Mouse (Mus musculus): ENCODE measurements around the gene Krtap3-3. TPM values are rescaled to one million over a fixed set of nuclear protein-coding genes. Genes with fewer than 3 reads are reported as not detected.
"Not testable (repeated sequence)": the region's sequence is repeated elsewhere in the genome, so short reads cannot be mapped to it uniquely, and the experiment has no call there.

The Krtap3-3 gene
- 4.0 and 5.6 TPM in 2 replicates for polyA plus RNA-seq (2015; fragmentation: Nextera tagmentation; extraction: Ambion mirVana)

DNA sequence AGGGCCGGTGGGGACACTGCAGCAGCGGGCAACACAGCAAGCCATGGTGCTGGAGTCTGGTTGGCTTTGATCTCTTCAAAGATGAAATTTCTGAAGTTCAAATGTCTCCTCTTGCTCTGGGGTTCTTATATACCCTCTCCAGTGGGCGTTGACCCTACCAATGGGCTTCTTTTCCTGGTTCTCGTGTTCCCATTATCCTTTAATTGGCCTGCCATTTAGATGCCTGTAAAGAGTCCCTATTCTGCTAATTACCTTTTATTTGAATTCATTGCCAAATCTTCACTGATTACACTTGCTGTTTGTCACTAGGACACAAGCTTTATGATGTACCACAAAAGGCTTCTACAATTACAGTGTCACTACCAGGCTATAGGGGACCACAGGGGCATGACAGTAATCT lies at the start of gene Krtap3-3:
TSS of gene Krtap3-3 (minus strand) at position 101 of the 400 bp plus-strand sequence.
- Histone ChIP-seq H3K36me3 (no peaks in the 10 kb centered on the region), H3K27ac (no peak within 1 kb of the TSS), H3K9me3 (no peaks in the 10 kb centered on the region), H3K4me1 (no peaks in the 10 kb centered on the region), H3K4me2 (no peak within 1 kb of the TSS), H3K4me3 (no peak within 1 kb of the TSS), H3K9ac (no peak within 1 kb of the TSS), H3K27me3 (no peaks in the 10 kb centered on the region)
- 57% methylated on average over 4 of the region's 4 CpGs for WGBS
- no peak for ATAC-seq (ENCODE audit: insufficient number of reproducible peaks, low FRiP score, low TSS enrichment, low read depth)

GRCm38 (mm10) chr11:99597742-99598141 lies 47.1 kb upstream of the Krtap3-3 start, which contains the start of gene Krtap9-3:
Krtap9-3 (minus strand) TSS chr11:99598105.
- WGBS = 79% methylated on average over 6 of the region's 6 CpGs
- not testable (repeated sequence) for ATAC-seq (ENCODE audit: insufficient number of reproducible peaks, low FRiP score, low TSS enrichment, low read depth); H3K4me2 ChIP-seq; H3K4me1 ChIP-seq; H3K9ac ChIP-seq; H3K27ac ChIP-seq; H3K27me3 ChIP-seq; H3K36me3 ChIP-seq; H3K9me3 ChIP-seq; H3K4me3 ChIP-seq

GRCm38 (mm10) chr11:99590981-99591380 lies 40.3 kb upstream of the Krtap3-3 start, which contains the start of gene Krtap1-3:
Krtap1-3 (minus strand) TSS chr11:99591339.
- 75% methylated on average over 6 of the region's 6 CpGs for WGBS
- no peak within 1 kb of the TSS for H3K4me2 ChIP-seq
- H3K4me1 ChIP-seq = no peaks in the 10 kb centered on the region
- no peak within 1 kb of the TSS for H3K9ac ChIP-seq
- H3K4me3 ChIP-seq = no peak within 1 kb of the TSS
- no peaks in the 10 kb centered on the region for H3K9me3 ChIP-seq
- H3K36me3 ChIP-seq = no peaks in the 10 kb centered on the region
- H3K27ac ChIP-seq = no peak within 1 kb of the TSS
- no peak for ATAC-seq (ENCODE audit: insufficient number of reproducible peaks, low FRiP score, low TSS enrichment, low read depth)
- no peaks in the 10 kb centered on the region for H3K27me3 ChIP-seq

DNA sequence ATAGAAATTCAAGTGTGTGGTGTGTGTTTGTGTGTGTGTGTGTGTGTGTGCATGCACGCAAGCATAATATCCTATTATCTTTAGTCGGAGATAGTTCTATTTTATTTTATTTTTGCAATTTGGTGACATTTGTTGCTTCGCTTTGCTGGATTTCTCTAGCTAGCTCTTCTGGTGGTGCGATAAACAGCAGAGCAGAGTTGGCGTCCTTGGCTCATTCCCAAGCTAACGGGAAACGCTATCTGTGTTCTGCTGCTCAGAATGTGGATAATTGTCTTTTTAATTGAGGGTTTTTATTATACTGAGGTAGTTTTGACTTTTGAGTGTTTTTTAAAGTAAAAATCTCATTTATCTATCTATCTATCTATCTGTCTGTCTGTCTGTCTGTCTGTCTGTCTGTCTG lies 34.4 kb upstream of the Krtap3-3 start:
- ATAC-seq (ENCODE audit: insufficient number of reproducible peaks, low FRiP score, low TSS enrichment, low read depth) = no peak
- Histone ChIP-seq H3K4me3 (no peak overlapping the region), H3K4me1 (no peaks in the 10 kb centered on the region), H3K9ac (no peak overlapping the region), H3K27ac (no peak overlapping the region), H3K9me3 (no peaks in the 10 kb centered on the region), H3K27me3 (no peaks in the 10 kb centered on the region), H3K36me3 (no peaks in the 10 kb centered on the region), H3K4me2 (no peak overlapping the region)
- 89% methylated on average over 7 of the region's 7 CpGs for WGBS

GRCm38 (mm10) chr11:99583245-99583704 lies 32.6 kb upstream of the Krtap3-3 start, which contains the start of gene Krtap1-4:
Krtap1-4 (minus strand) TSS chr11:99583654.
- Histone ChIP-seq H3K4me3 (no peak within 1 kb of the TSS), H3K9ac (no peak within 1 kb of the TSS), H3K4me1 (no peaks in the 10 kb centered on the region), H3K9me3 (no peaks in the 10 kb centered on the region), H3K27me3 (no peaks in the 10 kb centered on the region), H3K4me2 (no peak within 1 kb of the TSS), H3K36me3 (no peaks in the 10 kb centered on the region), H3K27ac (no peak within 1 kb of the TSS)
- WGBS = 65% methylated on average over 5 of the region's 5 CpGs
- no peak for ATAC-seq (ENCODE audit: insufficient number of reproducible peaks, low FRiP score, low TSS enrichment, low read depth)

GRCm38 (mm10) chr11:99581564-99581963 lies 30.9 kb upstream of the Krtap3-3 start:
- Histone ChIP-seq H3K9me3 (no peaks in the 10 kb centered on the region), H3K36me3 (no peaks in the 10 kb centered on the region), H3K4me1 (no peaks in the 10 kb centered on the region), H3K4me3 (no peak overlapping the region), H3K4me2 (no peak overlapping the region), H3K27ac (no peak overlapping the region), H3K27me3 (no peaks in the 10 kb centered on the region), H3K9ac (no peak overlapping the region)
- no peak for ATAC-seq (ENCODE audit: insufficient number of reproducible peaks, low FRiP score, low TSS enrichment, low read depth)
- 79% methylated on average over 6 of the region's 6 CpGs for WGBS

DNA sequence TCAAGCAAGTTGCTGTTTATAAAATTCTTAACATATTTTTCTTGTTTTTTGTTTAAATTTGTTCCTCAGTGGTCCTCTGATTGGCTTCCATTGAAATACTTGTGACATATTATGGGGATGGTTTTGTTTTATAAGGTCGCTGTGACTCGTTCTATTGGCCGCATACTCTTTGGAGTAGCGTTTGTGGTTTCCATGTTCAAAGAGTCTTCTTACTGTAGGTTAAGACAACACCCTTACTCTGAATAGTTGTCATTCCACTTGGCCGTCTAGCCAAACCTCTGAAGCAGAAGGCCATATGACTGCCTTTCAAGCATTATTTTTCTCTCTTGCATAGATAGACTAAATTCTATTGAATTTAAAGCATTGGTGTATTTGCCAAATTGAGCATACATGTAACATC lies 30.4 kb upstream of the Krtap3-3 start:
- Histone ChIP-seq H3K27me3 (no peaks in the 10 kb centered on the region), H3K27ac (no peak overlapping the region), H3K9ac (no peak overlapping the region), H3K4me1 (no peaks in the 10 kb centered on the region), H3K4me3 (no peak overlapping the region), H3K9me3 (no peaks in the 10 kb centered on the region), H3K36me3 (no peaks in the 10 kb centered on the region), H3K4me2 (no peak overlapping the region)
- WGBS = 78% methylated on average over 5 of the region's 5 CpGs
- ATAC-seq (ENCODE audit: insufficient number of reproducible peaks, low FRiP score, low TSS enrichment, low read depth) = no peak

- 78% methylated on average over 6 of the region's 6 CpGs for WGBS
- Histone ChIP-seq H3K4me3 (no peak within 1 kb of the TSS), H3K4me2 (no peak within 1 kb of the TSS), H3K27ac (no peak within 1 kb of the TSS), H3K27me3 (no peaks in the 10 kb centered on the region), H3K36me3 (no peaks in the 10 kb centered on the region), H3K9me3 (no peaks in the 10 kb centered on the region), H3K4me1 (no peaks in the 10 kb centered on the region), H3K9ac (no peak within 1 kb of the TSS)
- no peak for ATAC-seq (ENCODE audit: insufficient number of reproducible peaks, low FRiP score, low TSS enrichment, low read depth)
Observed at GRCm38 (mm10) chr11:99580636-99581035, 30.0 kb upstream of the Krtap3-3 start, which contains the start of gene Krtap1-5. Krtap1-5 (minus strand) TSS chr11:99581016.

DNA sequence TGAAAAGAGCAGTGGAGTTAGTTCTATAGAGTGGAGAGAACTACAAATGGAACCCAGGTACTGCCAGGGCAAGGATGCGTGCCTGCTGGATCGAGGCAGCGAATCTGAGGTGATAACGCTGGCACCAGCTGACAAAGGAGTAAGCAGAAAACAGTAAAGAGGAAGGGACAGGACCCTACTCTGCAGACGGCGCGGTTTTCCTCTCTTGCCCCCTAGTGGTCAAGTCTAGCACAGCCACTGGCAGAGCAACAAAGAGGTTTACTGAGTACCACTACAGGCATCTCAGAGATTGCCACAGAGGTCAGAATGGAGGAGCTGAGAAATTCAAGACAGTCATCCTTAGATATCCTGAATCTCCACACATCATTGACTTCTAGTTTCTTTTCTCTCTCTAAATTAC lies 23.4 kb upstream of the Krtap3-3 start:
- H3K9ac ChIP-seq = no peak overlapping the region
- H3K27me3 ChIP-seq = no peaks in the 10 kb centered on the region
- no peaks in the 10 kb centered on the region for H3K36me3 ChIP-seq
- no peak for ATAC-seq (ENCODE audit: insufficient number of reproducible peaks, low FRiP score, low TSS enrichment, low read depth)
- H3K4me1 ChIP-seq = no peaks in the 10 kb centered on the region
- no peak overlapping the region; the same call in 1 of the 2 replicates for H3K4me2 ChIP-seq
- 2% methylated on average over 7 of the region's 7 CpGs for WGBS
- no peaks in the 10 kb centered on the region for H3K9me3 ChIP-seq
- no peak overlapping the region for H3K27ac ChIP-seq
- H3K4me3 ChIP-seq = no peak overlapping the region

GRCm38 (mm10) chr11:99573164-99573563 lies 22.5 kb upstream of the Krtap3-3 start:
- no peaks in the 10 kb centered on the region for H3K36me3 ChIP-seq
- H3K9ac ChIP-seq = no peak overlapping the region
- H3K4me1 ChIP-seq = no peaks in the 10 kb centered on the region
- no peak overlapping the region for H3K4me2 ChIP-seq
- H3K9me3 ChIP-seq = no peaks in the 10 kb centered on the region
- no peaks in the 10 kb centered on the region for H3K27me3 ChIP-seq
- ATAC-seq (ENCODE audit: insufficient number of reproducible peaks, low FRiP score, low TSS enrichment, low read depth) = no peak
- no peak overlapping the region for H3K27ac ChIP-seq
- no peak overlapping the region for H3K4me3 ChIP-seq
- 71% methylated on average over 4 of the region's 4 CpGs for WGBS

GRCm38 (mm10) chr11:99566530-99566929 lies 15.9 kb upstream of the Krtap3-3 start, which contains the start of gene Krtap3-1:
Krtap3-1 (minus strand) TSS chr11:99566630.
- ATAC-seq (ENCODE audit: insufficient number of reproducible peaks, low FRiP score, low TSS enrichment, low read depth) = no peak
- H3K27ac ChIP-seq = no peak within 1 kb of the TSS
- H3K4me3 ChIP-seq = no peak within 1 kb of the TSS
- H3K36me3 ChIP-seq = no peaks in the 10 kb centered on the region
- no peak within 1 kb of the TSS for H3K9ac ChIP-seq
- no peaks in the 10 kb centered on the region for H3K4me1 ChIP-seq
- 68% methylated on average over 7 of the region's 7 CpGs for WGBS
- no peaks in the 10 kb centered on the region for H3K27me3 ChIP-seq
- H3K4me2 ChIP-seq = no peak within 1 kb of the TSS
- no peaks in the 10 kb centered on the region for H3K9me3 ChIP-seq

- no peak overlapping the region for H3K4me2 ChIP-seq
- no peaks in the 10 kb centered on the region for H3K27me3 ChIP-seq
- no peak for ATAC-seq (ENCODE audit: insufficient number of reproducible peaks, low FRiP score, low TSS enrichment, low read depth)
- WGBS = 83% methylated on average over 6 of the region's 6 CpGs
- no peak overlapping the region for H3K27ac ChIP-seq
- H3K36me3 ChIP-seq = no peaks in the 10 kb centered on the region
- no peak overlapping the region for H3K4me3 ChIP-seq
- H3K4me1 ChIP-seq = no peaks in the 10 kb centered on the region
- H3K9ac ChIP-seq = no peak overlapping the region
- no peaks in the 10 kb centered on the region for H3K9me3 ChIP-seq
Observed at GRCm38 (mm10) chr11:99562580-99562979, 11.9 kb upstream of the Krtap3-3 start.

- H3K4me3 ChIP-seq = no peak within 1 kb of the TSS
- H3K9me3 ChIP-seq = no peaks in the 10 kb centered on the region
- no peaks in the 10 kb centered on the region for H3K4me1 ChIP-seq
- no peak within 1 kb of the TSS for H3K4me2 ChIP-seq
- WGBS = 86% methylated on average over 9 of the region's 9 CpGs
- no peaks in the 10 kb centered on the region for H3K36me3 ChIP-seq
- no peak within 1 kb of the TSS for H3K27ac ChIP-seq
- no peak within 1 kb of the TSS for H3K9ac ChIP-seq
- no peaks in the 10 kb centered on the region for H3K27me3 ChIP-seq
- no peak for ATAC-seq (ENCODE audit: insufficient number of reproducible peaks, low FRiP score, low TSS enrichment, low read depth)
Observed at GRCm38 (mm10) chr11:99559366-99559765, 8.7 kb upstream of the Krtap3-3 start, which contains the start of gene Gm11939. Gm11939 (minus strand) TSS chr11:99559466.
